Mouse (Mus musculus) MN1 (cell line): Measurements from ENCODE around the gene Gm10447.
A peak's percentile ranks its signal among the peaks of the same experiment; 100 is the strongest.

Source experiments
- DNase-seq: peaks from one replicate; pipeline ENCODE4 v3.0.0-alpha.2; 2016; ENCODE audit warnings: low spot score

Gm10447 gene

GRCm38 (mm10) chr11:53456474-53457371, at the start of gene Gm10447, which contains the start of gene Shroom1:
Gene Gm10447 (minus strand): TSS chr11:53457110.
Gene Shroom1 (plus strand): TSS chr11:53457205.
- no peak for DNase-seq

- no peak for DNase-seq
Measured at GRCm38 (mm10) chr11:53505026-53505663, 48.2 kb upstream of the Gm10447 start.

- no peak for DNase-seq
Measured at GRCm38 (mm10) chr11:53504376-53504775, 47.5 kb upstream of the Gm10447 start.

GRCm38 (mm10) chr11:53503738-53504137, 46.8 kb upstream of the Gm10447 start:
- no peak for DNase-seq

GRCm38 (mm10) chr11:53502039-53502765, 45.3 kb upstream of the Gm10447 start:
- DNase-seq: no peak

GRCm38 (mm10) chr11:53500569-53500968, 43.7 kb upstream of the Gm10447 start:
- DNase-seq: peak; percentile 56

GRCm38 (mm10) chr11:53496946-53497345, 40.0 kb upstream of the Gm10447 start:
- no peak for DNase-seq

GRCm38 (mm10) chr11:53495417-53495816, 38.5 kb upstream of the Gm10447 start:
- DNase-seq: no peak

GRCm38 (mm10) chr11:53493243-53493955, 36.5 kb upstream of the Gm10447 start:
- DNase-seq: peak; percentile 36

- peak; percentile 38 for DNase-seq
Measured at GRCm38 (mm10) chr11:53491954-53492401, 35.1 kb upstream of the Gm10447 start.

- no peak for DNase-seq
Measured at GRCm38 (mm10) chr11:53489421-53489820, 32.5 kb upstream of the Gm10447 start.

GRCm38 (mm10) chr11:53489007-53489406, 32.1 kb upstream of the Gm10447 start:
- DNase-seq: no peak

- DNase-seq: peak; percentile 67
Measured at GRCm38 (mm10) chr11:53486822-53487594, 30.1 kb upstream of the Gm10447 start.

GRCm38 (mm10) chr11:53486351-53486750, 29.4 kb upstream of the Gm10447 start:
- no peak for DNase-seq

GRCm38 (mm10) chr11:53485719-53486118, 28.8 kb upstream of the Gm10447 start:
- no peak for DNase-seq

GRCm38 (mm10) chr11:53483159-53483891, 26.4 kb upstream of the Gm10447 start:
- DNase-seq: no peak

- DNase-seq: no peak
Measured at GRCm38 (mm10) chr11:53481088-53481730, 24.3 kb upstream of the Gm10447 start.

- no peak for DNase-seq
Measured at GRCm38 (mm10) chr11:53479783-53480301, 22.9 kb upstream of the Gm10447 start, which contains the start of the genes Gm9945 and Sowaha. Gene Gm9945 (plus strand): TSS chr11:53480166. Gene Sowaha (minus strand): TSS chr11:53480274.

GRCm38 (mm10) chr11:53479171-53479782, 22.4 kb upstream of the Gm10447 start:
- no peak for DNase-seq
